Mouse (Mus musculus) small intestine, adult 2 months (tissue): Measurements from ENCODE around the gene Daam1. TPM values are rescaled to one million over a fixed set of nuclear protein-coding genes. Genes with fewer than 3 reads are reported as not detected.
"Not testable (repeated sequence)": the region's sequence is repeated elsewhere in the genome, so short reads cannot be mapped to it uniquely, and the experiment has no call there.

Experiments used
- H3K27ac ChIP-seq: fragments of 200-500 bp; 2 replicates; pipeline ENCODE4 v1.5.1; 2012; ENCODE audit warnings: low read depth, low read length, control low read depth, inconsistent platforms; ENCODE audit not compliant: insufficient read depth
- H3K27me3 ChIP-seq: fragments of 200-500 bp; 2 replicates; pipeline ENCODE4 v1.6.1; 2012; ENCODE audit warnings: mild to moderate bottlenecking, moderate library complexity, low read length, inconsistent platforms; ENCODE audit not compliant: control insufficient read depth, insufficient read depth
- H3K36me3 ChIP-seq: fragments of 200-500 bp; 2 replicates; pipeline ENCODE4 v1.6.1; 2012; ENCODE audit warnings: mild to moderate bottlenecking, low read length, control low read depth, inconsistent platforms; ENCODE audit not compliant: control insufficient read depth, insufficient read depth
- H3K4me1 ChIP-seq: fragments of 200-500 bp; 2 replicates; pipeline ENCODE4 v1.6.1; 2012; ENCODE audit warnings: low read length, inconsistent platforms, mixed read lengths; ENCODE audit not compliant: control insufficient read depth, insufficient read depth, insufficient read length
- H3K4me3 ChIP-seq: fragments of 200-500 bp; 2 replicates; pipeline ENCODE4 v1.5.1; 2012; ENCODE audit warnings: low read depth, mild to moderate bottlenecking, control low read depth, inconsistent platforms, low read length, moderate library complexity
- CTCF ChIP-seq: fragments of 200-500 bp; IDR thresholded peaks from 2 replicates; pipeline ENCODE4 v1.5.1; 2012; ENCODE audit warnings: low read depth, mild to moderate bottlenecking, control low read depth, inconsistent platforms, low read length, moderate library complexity, mixed read lengths; ENCODE audit not compliant: insufficient replicate concordance, insufficient read length; ENCODE audit errors: extremely low read depth
- POLR2A ChIP-seq: fragments of 200-500 bp; IDR thresholded peaks from 2 replicates; pipeline ENCODE4 v1.6.1; 2012; ENCODE audit warnings: low read depth, mild to moderate bottlenecking, control low read depth, inconsistent platforms, low read length, moderate library complexity
- WGBS: fragments of 180-500 bp; shearing (Covaris S2); methylation state at CpG from one replicate; pipeline ENCODE4 v1.1.7; 2018; 5-methylcytosine and 5-hydroxymethylcytosine counted together
- polyA plus RNA-seq: library from polyadenylated mRNA; depleted of rRNA; stranded (reverse); fragments of >200 nt; gene quantifications from 2 replicates; pipeline ENCODE4 v1.2.3, GENCODE M21; 2012

Gene Daam1
- polyA plus RNA-seq, 1 experiment, result 2.4 TPM

DNA sequence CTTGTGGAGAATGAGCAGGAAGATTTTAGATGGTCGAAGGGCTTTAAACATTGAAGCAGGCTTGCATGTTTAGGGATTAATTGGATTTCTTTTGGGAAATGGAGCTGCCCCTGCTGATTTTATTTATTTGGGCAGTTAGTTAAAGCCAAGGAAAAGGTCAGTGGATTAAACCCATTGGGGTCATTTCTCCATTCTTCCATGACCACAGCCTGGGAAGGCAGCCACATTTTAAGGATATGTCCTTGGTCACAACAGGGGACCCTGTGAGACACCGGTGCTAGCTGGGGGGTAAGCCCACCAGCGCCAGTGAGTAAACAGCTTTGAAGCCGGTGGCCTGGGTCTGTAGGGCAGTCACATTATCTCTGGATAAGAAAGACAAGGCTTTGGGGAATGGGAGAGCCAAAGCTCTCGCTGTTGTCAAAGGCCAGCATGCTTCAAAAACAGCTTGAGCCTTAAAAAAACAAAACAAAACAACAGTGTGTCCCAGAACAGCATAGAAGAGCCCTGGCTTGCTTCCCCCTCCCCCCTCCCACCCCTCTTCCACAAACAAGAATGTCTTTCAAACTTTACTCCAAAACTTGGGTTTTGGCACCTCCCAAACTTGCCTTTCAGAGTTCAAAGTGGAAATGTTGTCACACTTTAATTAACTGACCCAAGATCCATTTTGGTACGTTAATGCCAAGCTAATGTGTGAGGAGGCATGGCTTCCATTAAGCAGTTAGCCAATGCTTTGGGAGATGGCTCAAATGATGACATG lies 9.7 kb downstream of the Daam1 start:
- TF ChIP-seq CTCF (no peak), POLR2A (no peak)
- WGBS, result 77% methylated on average over 6 of the region's 6 CpGs
- H3K27ac ChIP-seq, result no peak overlapping the region
- H3K4me3 ChIP-seq, result no peak overlapping the region
- no peaks in the 10 kb centered on the region for H3K36me3 ChIP-seq
- peaks cover 10% of the 10 kb centered on the region; the same call in 1 of the 2 replicates for H3K4me1 ChIP-seq
- no peaks in the 10 kb centered on the region for H3K27me3 ChIP-seq

GRCm38 (mm10) chr12:71842006-71842405 lies 11.1 kb downstream of the Daam1 start:
- TF ChIP-seq POLR2A, result no peak
- TF ChIP-seq CTCF, result no peak
- Histone ChIP-seq H3K27me3 (no peaks in the 10 kb centered on the region), H3K27ac (no peak overlapping the region), H3K4me3 (no peak overlapping the region), H3K4me1 (peaks cover 6% of the 10 kb centered on the region; the same call in 1 of the 2 replicates), H3K36me3 (no peaks in the 10 kb centered on the region)
- 34% methylated on average over 3 of the region's 3 CpGs for WGBS

- 80% methylated on average over 2 of the region's 2 CpGs for WGBS
- H3K36me3 ChIP-seq, result no peaks in the 10 kb centered on the region
- H3K4me3 ChIP-seq, result no peak overlapping the region
- peaks cover 4% of the 10 kb centered on the region; the same call in 1 of the 2 replicates for H3K4me1 ChIP-seq
- TF ChIP-seq POLR2A, result no peak
- TF ChIP-seq CTCF, result no peak
- H3K27me3 ChIP-seq, result no peaks in the 10 kb centered on the region
- H3K27ac ChIP-seq, result no peak overlapping the region
Observed at GRCm38 (mm10) chr12:71842588-71842987, 11.7 kb downstream of the Daam1 start.

DNA sequence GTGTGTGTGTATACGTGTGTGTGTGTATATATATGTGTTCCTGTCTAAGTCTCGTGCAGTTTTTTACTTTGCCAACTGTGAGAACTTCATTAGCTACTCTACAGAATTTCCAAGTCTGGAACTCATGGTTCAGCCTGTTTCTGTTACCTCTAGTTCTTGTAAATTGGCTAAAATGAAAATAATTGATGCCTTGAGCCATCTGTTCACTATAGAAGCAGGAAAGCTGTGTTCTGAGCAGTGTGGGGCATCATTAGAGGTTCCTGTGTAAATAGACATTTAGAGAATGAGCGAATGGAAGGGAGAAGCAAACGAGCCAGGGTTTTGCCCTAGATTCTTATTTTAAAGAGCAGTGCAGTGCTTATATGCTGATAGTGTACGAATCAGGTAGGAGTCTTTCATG lies 14.6 kb downstream of the Daam1 start:
- Histone ChIP-seq H3K4me1 (peaks cover 2% of the 10 kb centered on the region; the same call in 1 of the 2 replicates), H3K4me3 (no peak overlapping the region), H3K27ac (no peak overlapping the region), H3K36me3 (no peaks in the 10 kb centered on the region), H3K27me3 (no peaks in the 10 kb centered on the region)
- TF ChIP-seq POLR2A (no peak), CTCF (no peak)
- 89% methylated on average over 5 of the region's 5 CpGs for WGBS

DNA sequence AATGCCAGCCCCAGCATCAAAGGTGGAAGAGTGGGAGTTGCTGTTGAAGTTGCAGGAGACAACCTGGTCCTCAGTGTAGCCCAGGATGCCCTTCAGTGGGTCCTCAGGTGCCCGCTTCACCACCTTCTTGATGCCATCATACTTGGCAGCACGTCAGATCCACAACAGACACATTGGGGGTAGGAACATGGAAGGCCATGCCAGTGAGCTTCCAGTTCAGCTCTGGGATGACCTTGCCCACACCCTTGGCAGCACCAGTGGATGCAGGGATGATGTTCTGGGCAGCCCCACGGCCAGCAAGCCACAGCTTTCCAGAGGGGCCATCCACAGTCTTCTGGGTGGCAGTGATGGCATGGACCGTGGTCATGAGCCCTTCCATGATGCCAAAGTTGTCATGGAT lies 15.5 kb downstream of the Daam1 start:
- H3K36me3 ChIP-seq, H3K4me3 ChIP-seq, H3K27ac ChIP-seq, H3K27me3 ChIP-seq, H3K4me1 ChIP-seq: not testable (repeated sequence)
- WGBS, result 98% methylated on average over 4 of the region's 4 CpGs

DNA sequence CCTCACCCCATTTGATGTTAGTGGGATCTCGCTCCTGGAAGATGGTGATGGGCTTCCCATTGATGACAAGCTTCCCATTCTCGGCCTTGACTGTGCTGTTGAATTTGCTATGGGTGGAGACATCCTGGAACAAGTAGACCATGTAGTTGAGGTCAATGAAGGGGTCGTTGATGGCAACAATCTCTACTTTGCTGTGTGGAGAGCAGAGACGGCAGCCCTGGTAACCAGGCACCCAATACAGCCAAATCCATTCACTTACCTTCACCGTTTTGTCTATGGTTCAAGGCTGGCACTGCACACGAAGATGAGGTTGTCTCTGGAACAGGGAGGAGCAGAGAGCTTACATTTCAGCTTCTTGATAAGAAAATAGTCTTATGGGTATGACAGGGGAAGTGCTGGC lies 16.1 kb downstream of the Daam1 start:
- H3K36me3 ChIP-seq, H3K4me1 ChIP-seq, H3K4me3 ChIP-seq, H3K27me3 ChIP-seq, H3K27ac ChIP-seq: not testable (repeated sequence)
- WGBS, result 91% methylated on average over 6 of the region's 6 CpGs

DNA sequence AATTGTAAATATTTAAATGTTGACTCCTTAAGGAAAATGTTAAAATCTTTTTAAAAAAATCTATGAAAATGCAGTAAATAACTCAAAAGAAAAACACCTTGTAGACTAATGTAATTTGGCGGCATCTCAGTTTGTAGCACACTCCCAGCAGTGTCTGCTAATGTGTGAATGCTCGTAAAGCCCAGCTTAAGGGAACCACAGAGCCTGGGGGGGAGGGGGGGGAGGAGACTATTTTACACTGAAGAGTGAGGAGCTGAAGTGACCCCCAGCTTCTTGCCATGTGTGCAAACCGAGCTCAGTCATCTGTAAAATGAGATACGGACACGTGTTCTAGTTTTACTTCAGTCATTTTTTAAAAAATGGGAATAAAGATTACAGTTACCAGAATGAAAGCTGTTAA lies 16.7 kb downstream of the Daam1 start:
- Histone ChIP-seq H3K27ac (no peak overlapping the region), H3K4me3 (no peak overlapping the region), H3K27me3 (no peaks in the 10 kb centered on the region), H3K36me3 (no peaks in the 10 kb centered on the region), H3K4me1 (peaks cover 2% of the 10 kb centered on the region; the same call in 1 of the 2 replicates)
- 82% methylated on average over 5 of the region's 5 CpGs for WGBS
- TF ChIP-seq POLR2A, result no peak
- no peak for TF ChIP-seq CTCF
